Mouse (Mus musculus): ENCODE results near the gene Mrpl2.

- TF ChIP-seq POLR2A (IDR thresholded peaks at IDR 0.05; ENCODE audit: insufficient read depth, low read depth, low read length): no peak
- no peak for TF ChIP-seq CTCF (IDR thresholded peaks at IDR 0.05; ENCODE audit: insufficient read depth, low read depth, low read length)
Observed at GRCm38 (mm10) chr17:46656054-46656453, 10.0 kb downstream of the Mrpl2 start.
